Mouse (Mus musculus): ENCODE results near the gene Olfr718-ps1. TPM values are rescaled to one million over a fixed set of nuclear protein-coding genes. Genes with fewer than 3 reads are reported as not detected.
"Not testable (repeated sequence)": the region's sequence is repeated elsewhere in the genome, so short reads cannot be mapped to it uniquely, and the experiment has no call there.

The Olfr718-ps1 gene
- not detected in 2 replicates for total RNA-seq (2017)

- no peak for ATAC-seq (replicated peaks in 1 of 2; ENCODE audit: insufficient read depth in 1 of 2, low FRiP score in 2 of 2, low TSS enrichment in 1 of 2, low read depth in 1 of 2, poor library complexity in 2 of 2, severe bottlenecking in 2 of 2)
These were observed at the start of gene Olfr718-ps1 for GRCm38 (mm10) chr5:143147481-143147880. TSS of gene Olfr718-ps1 (minus strand) at chr5:143147581.

- no peak for ATAC-seq (replicated peaks in 1 of 2; ENCODE audit: insufficient read depth in 1 of 2, low FRiP score in 2 of 2, low TSS enrichment in 1 of 2, low read depth in 1 of 2, poor library complexity in 2 of 2, severe bottlenecking in 2 of 2)
These were observed 49.1 kb upstream of the Olfr718-ps1 start for GRCm38 (mm10) chr5:143196506-143196905.

DNA sequence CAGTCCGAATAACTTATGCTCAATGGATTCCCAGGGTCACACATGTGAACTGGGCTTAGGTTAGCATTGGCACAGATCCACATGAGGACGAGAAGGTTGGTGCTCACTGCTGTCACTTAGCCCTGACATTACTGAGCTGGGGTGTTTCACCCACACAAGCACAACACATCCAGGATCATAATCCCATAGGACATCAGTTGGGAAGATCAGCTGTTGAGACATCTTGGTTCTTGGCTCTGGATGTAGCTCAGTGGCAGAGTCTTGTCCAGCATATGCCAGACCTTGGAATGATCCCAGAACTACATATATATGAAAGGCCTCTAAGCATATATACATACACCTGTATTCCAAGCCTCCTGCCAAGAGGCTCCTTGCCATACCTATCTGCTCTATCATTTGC lies 47.8 kb upstream of the Olfr718-ps1 start:
- no peak for ATAC-seq (replicated peaks in 1 of 2; ENCODE audit: insufficient read depth in 1 of 2, low FRiP score in 2 of 2, low TSS enrichment in 1 of 2, low read depth in 1 of 2, poor library complexity in 2 of 2, severe bottlenecking in 2 of 2)

DNA sequence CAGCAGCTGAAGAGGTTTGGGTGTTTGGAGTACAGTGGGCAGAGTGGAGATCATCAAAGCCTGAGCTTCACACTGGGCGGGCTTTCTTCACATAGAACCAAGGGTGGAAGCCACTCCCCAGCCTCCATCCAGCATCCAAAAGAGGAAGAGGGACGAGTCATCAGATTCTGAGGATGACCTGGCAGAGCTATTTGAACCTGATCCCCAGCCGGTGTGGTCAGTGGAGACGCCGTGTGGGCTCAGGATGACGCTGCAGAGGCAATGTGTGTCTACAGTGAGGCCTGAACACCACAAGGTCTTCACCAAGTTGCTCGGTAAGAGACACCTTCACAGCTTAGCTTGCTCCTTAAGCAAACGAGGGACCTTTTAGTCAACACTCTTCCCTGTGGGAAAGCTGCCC lies 47.4 kb upstream of the Olfr718-ps1 start:
- not testable (repeated sequence) for ATAC-seq (replicated peaks in 1 of 2; ENCODE audit: insufficient read depth in 1 of 2, low FRiP score in 2 of 2, low TSS enrichment in 1 of 2, low read depth in 1 of 2, poor library complexity in 2 of 2, severe bottlenecking in 2 of 2)

GRCm38 (mm10) chr5:143192806-143193205 lies 45.4 kb upstream of the Olfr718-ps1 start:
- ATAC-seq (replicated peaks in 1 of 2; ENCODE audit: insufficient read depth in 1 of 2, low FRiP score in 2 of 2, low TSS enrichment in 1 of 2, low read depth in 1 of 2, poor library complexity in 2 of 2, severe bottlenecking in 2 of 2) = no peak

DNA sequence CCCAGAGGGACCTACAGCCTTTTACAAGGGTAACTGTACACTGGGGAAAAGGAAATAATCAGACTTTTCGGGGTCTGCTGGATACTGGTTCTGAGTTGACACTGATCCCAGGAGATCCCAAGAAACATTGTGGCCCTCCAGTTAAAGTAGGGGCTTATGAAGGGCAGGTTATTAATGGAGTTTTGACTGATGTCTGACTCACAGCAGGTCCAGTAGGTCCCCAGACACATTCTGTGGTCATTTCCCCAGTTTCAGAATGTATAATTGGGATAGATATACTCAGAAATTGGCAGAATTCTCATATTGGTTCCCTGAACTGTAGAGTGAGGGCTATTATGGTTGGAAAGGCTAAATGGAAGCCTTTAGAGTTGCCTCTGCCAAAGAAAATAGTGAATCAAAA lies 40.6 kb upstream of the Olfr718-ps1 start:
- not testable (repeated sequence) for ATAC-seq (replicated peaks in 1 of 2; ENCODE audit: insufficient read depth in 1 of 2, low FRiP score in 2 of 2, low TSS enrichment in 1 of 2, low read depth in 1 of 2, poor library complexity in 2 of 2, severe bottlenecking in 2 of 2)

GRCm38 (mm10) chr5:143180255-143181076 lies 33.1 kb upstream of the Olfr718-ps1 start, which contains the start of the genes Rbak and Spdye4b:
TSS of gene Rbak (minus strand) at chr5:143180775.
TSS of gene Spdye4b (plus strand) at chr5:143181017.
- peak; percentile 91 to 92 for ATAC-seq (replicated peaks in 1 of 2; ENCODE audit: insufficient read depth in 1 of 2, low FRiP score in 2 of 2, low TSS enrichment in 1 of 2, low read depth in 1 of 2, poor library complexity in 2 of 2, severe bottlenecking in 2 of 2)

DNA sequence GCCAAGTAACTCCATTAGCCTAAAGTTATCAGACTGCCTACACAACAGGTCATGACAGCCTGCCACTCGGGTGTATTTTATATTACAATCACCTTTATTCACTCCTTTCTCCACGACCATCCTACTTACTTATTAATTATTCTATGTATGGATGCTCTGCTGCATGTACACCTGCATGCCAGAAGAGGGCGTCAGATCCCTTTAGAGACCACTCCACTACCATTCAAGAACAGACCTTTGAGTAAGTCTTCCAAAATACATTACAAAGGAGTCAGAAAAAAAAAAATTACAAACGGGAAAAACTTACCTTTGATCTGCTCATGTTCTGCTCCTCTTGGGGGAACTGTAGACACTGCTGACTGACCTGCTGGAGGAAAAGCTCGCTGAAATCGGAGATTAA lies 31.8 kb upstream of the Olfr718-ps1 start:
- ATAC-seq (replicated peaks in 1 of 2; ENCODE audit: insufficient read depth in 1 of 2, low FRiP score in 2 of 2, low TSS enrichment in 1 of 2, low read depth in 1 of 2, poor library complexity in 2 of 2, severe bottlenecking in 2 of 2) = no peak

GRCm38 (mm10) chr5:143177541-143178200 lies 30.3 kb upstream of the Olfr718-ps1 start:
- no peak for ATAC-seq (replicated peaks in 1 of 2; ENCODE audit: insufficient read depth in 1 of 2, low FRiP score in 2 of 2, low TSS enrichment in 1 of 2, low read depth in 1 of 2, poor library complexity in 2 of 2, severe bottlenecking in 2 of 2)

- peak; percentile 40 to 70; a peak in 3 of 4 replicates for ATAC-seq (replicated peaks in 1 of 2; ENCODE audit: insufficient read depth in 1 of 2, low FRiP score in 2 of 2, low TSS enrichment in 1 of 2, low read depth in 1 of 2, poor library complexity in 2 of 2, severe bottlenecking in 2 of 2)
These were observed 28.6 kb upstream of the Olfr718-ps1 start for GRCm38 (mm10) chr5:143175970-143176369.

GRCm38 (mm10) chr5:143165508-143166070 lies 18.2 kb upstream of the Olfr718-ps1 start:
- peak; percentile 69 to 75 for ATAC-seq (replicated peaks in 1 of 2; ENCODE audit: insufficient read depth in 1 of 2, low FRiP score in 2 of 2, low TSS enrichment in 1 of 2, low read depth in 1 of 2, poor library complexity in 2 of 2, severe bottlenecking in 2 of 2)

DNA sequence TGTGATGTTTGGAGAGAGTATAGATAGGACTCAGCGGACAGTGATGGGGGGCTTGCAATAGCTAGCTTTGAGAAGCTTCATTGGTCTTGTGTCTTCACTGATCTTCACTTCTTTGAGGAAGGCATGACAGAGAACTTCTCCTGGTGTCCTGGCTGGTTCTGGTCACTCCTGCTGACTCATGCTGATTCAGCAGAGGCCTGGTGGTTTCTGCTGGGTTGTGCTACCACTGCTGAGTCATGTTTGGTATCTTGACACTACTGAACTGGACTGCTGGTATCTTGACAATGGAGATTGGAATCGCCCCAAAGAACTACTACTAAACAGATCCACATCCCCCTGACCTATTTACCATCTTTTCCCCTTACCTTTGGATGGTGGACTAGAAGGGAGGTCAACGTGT lies 8.2 kb upstream of the Olfr718-ps1 start:
- ATAC-seq (replicated peaks in 1 of 2; ENCODE audit: insufficient read depth in 1 of 2, low FRiP score in 2 of 2, low TSS enrichment in 1 of 2, low read depth in 1 of 2, poor library complexity in 2 of 2, severe bottlenecking in 2 of 2) = no peak

DNA sequence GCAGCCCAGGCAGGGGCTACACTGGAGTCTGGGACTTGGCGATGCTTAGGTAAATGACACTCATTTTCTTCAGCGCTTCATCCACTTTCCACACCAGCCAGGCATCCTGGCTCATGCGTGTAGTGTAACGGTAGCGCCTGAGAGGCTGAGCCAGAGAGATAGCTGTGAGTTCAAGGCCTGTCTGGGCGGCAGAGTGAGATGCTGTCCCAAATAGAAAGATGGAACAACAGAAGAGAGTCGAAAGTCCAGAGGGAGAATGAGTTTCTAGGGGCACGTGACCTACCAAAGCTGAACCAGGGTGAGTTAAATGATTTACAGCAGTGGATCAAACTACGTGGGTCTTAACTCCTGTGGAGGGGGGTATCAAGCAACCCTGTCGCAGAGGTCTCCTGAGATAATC lies 6.4 kb upstream of the Olfr718-ps1 start:
- no peak for ATAC-seq (replicated peaks in 1 of 2; ENCODE audit: insufficient read depth in 1 of 2, low FRiP score in 2 of 2, low TSS enrichment in 1 of 2, low read depth in 1 of 2, poor library complexity in 2 of 2, severe bottlenecking in 2 of 2)

- ATAC-seq (replicated peaks in 1 of 2; ENCODE audit: insufficient read depth in 1 of 2, low FRiP score in 2 of 2, low TSS enrichment in 1 of 2, low read depth in 1 of 2, poor library complexity in 2 of 2, severe bottlenecking in 2 of 2) = no peak
These were observed 2.7 kb upstream of the Olfr718-ps1 start for GRCm38 (mm10) chr5:143150044-143150443.

DNA sequence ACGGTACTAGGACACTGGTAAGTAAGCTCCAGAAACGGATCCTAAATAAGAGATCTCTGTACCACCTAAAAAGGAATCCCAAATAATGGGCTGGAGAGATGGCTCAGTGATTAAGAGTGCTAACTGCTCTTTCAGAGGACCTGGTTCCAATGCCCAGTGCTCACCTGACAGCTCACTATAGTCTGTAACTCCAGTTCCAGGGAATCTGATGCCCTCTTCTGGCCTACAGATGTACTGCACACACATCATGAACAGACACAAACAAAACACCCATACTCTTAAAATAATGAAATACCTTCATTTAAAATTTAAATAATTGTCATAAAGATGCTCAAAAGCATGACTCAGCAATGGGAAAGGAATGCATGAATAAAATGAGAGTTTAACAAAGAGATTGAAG lies 2.2 kb upstream of the Olfr718-ps1 start:
- ATAC-seq (replicated peaks in 1 of 2; ENCODE audit: insufficient read depth in 1 of 2, low FRiP score in 2 of 2, low TSS enrichment in 1 of 2, low read depth in 1 of 2, poor library complexity in 2 of 2, severe bottlenecking in 2 of 2) = no peak

- no peak for ATAC-seq (replicated peaks in 1 of 2; ENCODE audit: insufficient read depth in 1 of 2, low FRiP score in 2 of 2, low TSS enrichment in 1 of 2, low read depth in 1 of 2, poor library complexity in 2 of 2, severe bottlenecking in 2 of 2)
These were observed 1.3 kb upstream of the Olfr718-ps1 start for GRCm38 (mm10) chr5:143148661-143149060.

DNA sequence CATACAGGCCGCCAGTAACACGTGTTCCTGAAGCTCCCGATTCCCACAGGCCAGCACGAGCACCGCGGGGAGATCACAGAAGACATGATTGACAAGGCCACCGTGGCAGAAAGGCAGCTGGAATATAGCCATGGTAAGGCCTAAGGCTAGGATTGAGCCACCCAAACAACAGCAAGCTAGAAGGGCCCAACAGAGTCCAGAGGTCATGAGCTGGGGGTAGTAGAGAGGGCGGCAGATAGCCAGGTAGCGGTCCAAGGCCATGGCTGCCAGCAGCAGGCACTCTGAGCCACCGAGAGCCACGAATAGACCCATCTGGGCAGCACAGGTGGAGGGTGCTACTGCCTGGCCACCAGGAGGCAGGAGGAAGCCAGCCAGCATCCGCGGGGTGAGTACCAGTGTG lies 9.8 kb downstream of the Olfr718-ps1 start:
- no peak for ATAC-seq (replicated peaks in 1 of 2; ENCODE audit: insufficient read depth in 1 of 2, low FRiP score in 2 of 2, low TSS enrichment in 1 of 2, low read depth in 1 of 2, poor library complexity in 2 of 2, severe bottlenecking in 2 of 2)

DNA sequence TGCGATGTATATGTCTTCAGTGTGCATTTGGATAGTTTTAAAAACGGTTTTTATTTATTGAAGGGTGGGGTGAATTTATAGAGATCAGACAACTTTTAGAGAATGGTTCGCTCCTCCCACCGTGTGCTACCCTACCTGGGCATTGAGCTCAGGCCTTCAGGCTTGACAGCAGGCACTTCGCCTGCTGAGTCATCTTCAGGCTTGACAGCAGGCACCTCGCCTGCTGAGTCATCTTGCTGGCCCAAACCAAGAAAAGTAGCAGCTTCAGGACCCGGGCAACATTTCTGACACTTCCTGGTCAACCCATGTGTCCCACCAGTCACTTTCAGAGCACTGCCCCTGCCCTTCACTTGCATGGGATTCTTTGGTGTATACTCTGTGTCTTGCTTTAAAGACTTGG lies 12.3 kb downstream of the Olfr718-ps1 start:
- no peak for ATAC-seq (replicated peaks in 1 of 2; ENCODE audit: insufficient read depth in 1 of 2, low FRiP score in 2 of 2, low TSS enrichment in 1 of 2, low read depth in 1 of 2, poor library complexity in 2 of 2, severe bottlenecking in 2 of 2)
